Mouse (Mus musculus) thymus, postnatal 36 days (tissue): ENCODE measurements around the gene Gpr152.
"Not testable (repeated sequence)": the region's sequence is repeated elsewhere in the genome, so short reads cannot be mapped to it uniquely, and the experiment has no call there.

Experiments used
- DNase-seq, 2 experiments: peaks; one replicate each; pipeline ENCODE4 v3.0.0; 2022; ENCODE audit warnings: mixed read lengths in 2 of 2

Gpr152 gene

DNA sequence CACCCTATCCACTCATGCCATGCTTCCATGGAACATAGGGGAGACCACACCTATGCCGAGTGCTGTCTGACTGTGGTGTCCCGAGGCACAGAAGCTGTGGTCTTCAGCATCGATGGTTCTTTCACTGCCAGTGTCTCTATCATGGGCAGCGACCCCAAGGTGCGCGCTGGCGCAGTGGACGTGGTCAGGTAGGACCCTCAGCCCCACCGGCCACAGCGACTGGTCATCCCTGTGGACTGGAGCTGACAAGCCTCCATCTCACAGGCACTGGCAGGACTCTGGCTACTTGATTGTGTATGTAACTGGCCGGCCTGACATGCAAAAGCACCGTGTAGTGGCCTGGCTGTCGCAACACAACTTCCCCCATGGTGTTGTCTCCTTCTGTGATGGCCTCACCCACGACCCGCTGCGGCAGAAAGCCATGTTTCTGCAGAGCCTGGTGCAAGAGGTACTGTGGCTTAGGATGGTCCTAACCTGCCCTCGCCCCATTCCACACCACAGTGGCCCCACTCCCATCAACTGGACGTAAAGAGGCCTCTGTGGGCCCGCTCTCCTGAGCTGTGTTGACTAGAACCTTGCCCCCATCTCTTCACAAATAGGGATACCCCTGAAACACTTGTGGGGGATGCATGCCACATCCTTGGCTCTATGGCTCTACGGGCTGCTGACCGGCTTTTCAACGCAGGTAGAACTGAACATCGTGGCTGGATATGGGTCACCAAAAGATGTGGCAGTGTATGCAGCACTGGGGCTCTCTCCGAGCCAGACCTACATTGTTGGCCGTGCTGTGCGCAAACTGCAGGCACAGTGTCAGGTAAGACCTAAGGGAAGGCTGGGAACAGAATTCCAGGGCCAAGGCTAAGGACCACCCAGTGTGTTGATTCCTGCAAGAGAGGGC is 27.3 kb upstream of the Gpr152 start:
- no peak for DNase-seq

DNA sequence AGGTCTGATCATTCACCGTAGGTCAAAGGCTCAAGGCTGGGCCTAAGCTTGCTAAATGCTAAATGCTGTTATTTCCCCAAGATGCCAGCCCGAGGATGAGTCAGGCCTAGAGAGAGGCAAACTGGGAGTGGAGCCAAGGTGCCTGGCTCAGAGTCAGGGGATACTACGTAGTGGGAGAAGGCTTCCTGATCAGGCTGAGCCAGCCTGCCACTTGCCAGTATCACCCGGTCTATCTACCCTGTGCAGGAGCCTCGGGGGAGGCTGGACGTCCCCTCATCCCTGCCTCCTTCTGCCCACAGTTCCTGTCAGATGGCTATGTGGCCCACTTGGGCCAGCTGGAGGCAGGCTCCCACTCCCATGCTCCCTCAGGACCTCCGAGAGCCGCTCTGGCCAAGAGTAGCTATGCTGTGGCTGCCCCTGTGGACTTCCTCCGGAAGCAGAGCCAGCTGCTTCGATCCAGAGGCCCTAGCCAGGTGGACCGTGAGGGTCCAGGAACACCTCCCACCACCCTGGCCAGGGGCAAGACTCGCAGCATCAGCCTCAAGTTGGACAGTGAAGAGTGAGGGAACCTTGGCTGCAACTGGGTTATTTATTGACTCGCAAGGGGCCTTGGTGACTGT is 26.3 kb upstream of the Gpr152 start:
- no peak for DNase-seq

DNA sequence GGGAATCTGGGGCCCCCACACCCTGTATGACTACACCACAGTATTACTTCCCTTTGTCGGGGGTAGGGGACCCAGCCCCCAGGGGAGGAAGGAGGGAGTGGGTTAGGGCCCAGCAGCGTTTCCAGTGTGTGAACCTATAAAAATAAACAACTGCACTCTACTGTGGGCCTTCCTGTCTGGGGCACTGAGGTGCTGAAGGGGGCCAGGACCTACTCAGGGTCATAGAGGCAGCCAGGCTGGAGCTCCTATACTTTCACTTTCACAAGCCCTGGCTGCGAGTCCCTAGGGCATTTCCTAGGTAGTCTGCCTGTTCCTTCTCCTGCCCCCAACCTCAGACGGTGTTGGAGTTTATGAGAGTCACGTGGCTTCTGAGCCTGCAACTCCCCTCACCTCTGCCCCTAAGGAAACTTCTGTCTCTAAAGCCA is 25.8 kb upstream of the Gpr152 start:
- DNase-seq, result peak in 1 of 2 experiments; percentile 40

GRCm38 (mm10) chr19:4114551-4114950 is 25.0 kb upstream of the Gpr152 start:
- DNase-seq, result no peak

GRCm38 (mm10) chr19:4115144-4115543 is 24.4 kb upstream of the Gpr152 start:
- DNase-seq, result no peak

DNA sequence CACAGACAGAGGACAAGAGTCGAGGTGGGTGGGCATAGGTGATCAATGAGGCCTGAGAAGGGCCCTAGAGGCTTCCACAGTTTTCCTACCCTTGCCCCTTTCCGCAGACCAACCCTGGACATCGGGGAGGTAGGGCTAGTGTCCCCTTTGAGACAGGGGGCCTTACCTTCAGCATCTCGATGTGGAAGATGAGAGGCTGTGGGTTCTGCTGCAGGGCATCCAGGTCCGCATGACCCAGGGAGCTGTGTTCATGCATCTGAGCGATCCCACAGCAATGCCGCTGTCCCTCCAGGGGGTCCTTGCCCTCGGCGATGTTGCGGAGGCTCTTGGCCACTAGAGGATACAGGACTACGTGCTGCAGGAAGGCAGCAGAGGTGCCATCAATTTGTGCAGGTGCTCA is 23.8 kb upstream of the Gpr152 start:
- DNase-seq, result no peak

DNA sequence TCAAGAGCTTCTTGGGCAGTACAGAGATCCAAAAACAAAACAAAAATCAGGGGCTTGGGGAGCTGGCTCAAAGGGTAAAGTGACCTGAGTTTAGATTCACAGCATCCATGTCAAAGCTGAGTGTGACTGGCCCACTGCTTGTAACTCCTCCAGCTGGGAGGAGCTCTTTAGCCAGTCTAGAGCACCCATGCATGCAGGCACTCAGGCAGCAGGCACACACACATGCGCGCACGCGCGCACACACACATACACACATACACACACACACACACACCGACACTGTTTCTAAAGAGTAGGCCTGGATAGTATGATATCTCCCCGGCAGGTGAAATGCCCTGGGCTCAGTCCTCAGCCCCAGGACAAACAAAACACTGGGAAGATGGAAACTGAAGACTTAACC is 22.6 kb upstream of the Gpr152 start:
- no peak for DNase-seq

DNA sequence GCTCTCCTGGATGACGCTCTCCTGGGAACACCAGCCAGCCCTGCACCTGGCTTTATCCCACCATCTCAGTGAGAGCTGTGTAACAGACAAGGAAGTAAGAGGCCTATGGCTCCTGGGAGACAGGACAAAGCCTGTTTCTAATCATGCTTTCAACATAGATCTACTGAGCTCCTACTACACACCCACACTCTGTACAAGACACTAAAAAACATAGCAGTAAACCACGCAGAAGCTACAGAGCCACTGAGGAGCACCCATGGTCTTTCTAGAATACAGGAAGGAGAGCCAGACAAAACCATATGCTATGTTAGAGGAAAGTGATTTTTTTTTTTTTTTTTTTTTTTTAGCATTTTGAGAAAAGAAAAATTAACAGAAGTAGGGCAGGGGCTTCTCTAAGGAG is 21.2 kb upstream of the Gpr152 start:
- no peak for DNase-seq

GRCm38 (mm10) chr19:4119716-4120487 is 19.7 kb upstream of the Gpr152 start:
- DNase-seq, result no peak

GRCm38 (mm10) chr19:4120496-4120895 is 19.1 kb upstream of the Gpr152 start:
- no peak for DNase-seq

DNA sequence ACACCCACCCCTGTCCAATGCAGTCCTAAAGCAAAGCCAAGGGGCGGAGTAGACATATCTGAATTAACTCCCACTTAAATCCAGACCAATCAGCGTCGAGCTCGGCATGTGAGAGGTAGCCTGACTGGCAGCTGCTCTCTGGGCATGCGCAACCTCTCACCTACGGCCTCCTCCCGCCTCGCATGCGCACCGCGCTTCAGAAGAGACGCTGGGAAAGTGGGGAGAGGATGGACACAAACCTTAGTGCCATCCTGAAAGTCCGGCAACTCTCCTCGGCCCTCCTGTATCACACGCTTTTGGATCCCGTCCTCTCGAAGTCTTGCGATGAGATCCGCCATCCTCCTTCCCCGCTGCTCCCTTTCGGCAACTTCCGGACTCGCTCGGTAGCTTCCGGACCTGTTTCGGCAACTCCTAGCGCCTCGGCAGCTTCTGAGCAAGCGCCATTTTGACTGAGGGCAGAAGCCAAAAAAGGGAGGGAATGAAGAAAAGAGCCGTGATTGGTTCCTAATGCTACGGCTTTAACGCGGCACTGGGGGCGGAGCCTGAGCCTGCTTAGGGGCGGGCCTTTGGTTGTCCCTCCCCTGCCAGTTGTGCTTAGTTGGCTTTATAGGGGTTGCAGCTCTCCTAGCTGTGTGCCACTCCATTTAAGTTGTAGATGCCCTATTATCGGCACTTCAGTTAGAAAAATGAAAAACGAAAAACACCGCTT is 18.3 kb upstream of the Gpr152 start:
- DNase-seq, result peak; percentile 98 to 99

GRCm38 (mm10) chr19:4121896-4122295 is 17.7 kb upstream of the Gpr152 start:
- not testable (repeated sequence) for DNase-seq

DNA sequence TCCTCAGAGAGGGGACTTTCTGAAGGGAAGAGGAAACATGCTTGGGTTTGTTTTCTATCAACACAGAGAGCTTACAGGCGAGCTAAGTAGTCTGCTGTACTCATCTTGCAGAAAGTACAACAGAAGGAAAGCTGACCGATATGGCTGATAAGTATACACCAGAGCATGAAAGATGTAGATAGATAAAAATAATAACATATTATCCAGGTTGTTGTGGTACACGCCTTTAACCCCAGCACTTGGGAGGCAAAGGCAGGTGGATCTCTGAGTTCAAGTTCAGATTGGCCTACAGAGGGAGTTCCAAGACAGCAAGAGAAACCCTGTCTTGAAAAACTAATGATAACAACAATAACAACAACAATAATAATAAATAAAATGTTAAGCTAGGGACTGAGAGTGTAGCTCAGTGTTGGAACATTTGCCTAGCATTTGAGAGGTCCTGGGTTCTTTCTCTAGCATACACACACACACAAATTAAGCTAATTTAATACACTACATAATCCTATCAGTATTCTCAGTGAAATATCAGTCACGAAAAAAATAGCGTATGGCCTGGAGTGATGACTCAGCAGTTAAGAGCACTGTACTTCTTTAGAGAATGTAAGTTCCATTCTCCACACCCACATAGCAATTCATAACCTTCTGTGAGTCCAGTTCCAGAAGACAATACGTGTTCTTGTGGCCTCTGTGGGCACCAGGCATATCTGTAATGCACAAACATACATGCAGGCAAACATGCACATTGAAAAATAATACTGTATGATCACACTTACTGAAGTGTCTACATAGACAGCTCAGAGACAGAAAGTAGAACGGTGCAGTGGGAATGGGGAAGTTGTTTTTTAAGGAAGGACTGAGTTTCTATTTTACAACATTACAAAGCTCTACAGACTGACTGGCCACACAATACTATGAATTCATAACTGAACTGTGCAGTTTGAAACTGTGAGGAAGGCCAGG is 16.9 kb upstream of the Gpr152 start:
- DNase-seq, result no peak

DNA sequence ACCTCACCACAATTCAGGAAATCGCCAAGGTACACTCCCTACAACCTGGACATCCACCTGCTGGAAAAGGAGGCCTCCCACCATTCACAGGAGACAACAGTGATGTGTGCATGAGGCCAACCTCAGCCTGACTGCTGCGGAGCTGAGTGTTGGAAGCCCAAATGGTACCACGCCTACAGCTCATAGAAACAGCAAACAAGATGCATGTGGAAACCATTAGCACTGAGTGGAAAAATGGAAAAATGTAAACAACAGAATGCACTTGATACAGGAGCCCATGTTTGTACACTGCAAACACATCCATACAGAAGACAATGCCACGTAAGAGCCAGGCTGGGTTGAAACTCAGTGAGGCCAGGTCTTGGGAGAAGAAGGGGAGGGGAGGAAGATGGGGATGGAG is 15.2 kb upstream of the Gpr152 start:
- no peak for DNase-seq

DNA sequence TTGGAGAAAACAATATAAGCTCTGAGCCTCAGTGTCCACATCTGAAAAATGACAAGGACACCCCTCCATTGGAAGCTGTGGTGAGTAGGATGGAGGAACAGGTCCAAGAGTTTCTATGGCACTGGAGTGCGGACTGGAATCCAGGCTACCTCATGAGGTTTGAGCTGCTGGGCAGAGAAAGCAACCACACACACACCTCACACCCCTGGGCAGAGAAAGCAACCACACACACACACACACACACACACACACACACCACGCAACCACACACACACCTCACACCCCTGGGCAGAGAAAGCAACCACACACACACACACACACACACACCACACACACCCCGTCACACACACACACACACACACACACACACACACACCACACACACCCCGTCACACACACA is 14.3 kb upstream of the Gpr152 start:
- not testable (repeated sequence) for DNase-seq

DNA sequence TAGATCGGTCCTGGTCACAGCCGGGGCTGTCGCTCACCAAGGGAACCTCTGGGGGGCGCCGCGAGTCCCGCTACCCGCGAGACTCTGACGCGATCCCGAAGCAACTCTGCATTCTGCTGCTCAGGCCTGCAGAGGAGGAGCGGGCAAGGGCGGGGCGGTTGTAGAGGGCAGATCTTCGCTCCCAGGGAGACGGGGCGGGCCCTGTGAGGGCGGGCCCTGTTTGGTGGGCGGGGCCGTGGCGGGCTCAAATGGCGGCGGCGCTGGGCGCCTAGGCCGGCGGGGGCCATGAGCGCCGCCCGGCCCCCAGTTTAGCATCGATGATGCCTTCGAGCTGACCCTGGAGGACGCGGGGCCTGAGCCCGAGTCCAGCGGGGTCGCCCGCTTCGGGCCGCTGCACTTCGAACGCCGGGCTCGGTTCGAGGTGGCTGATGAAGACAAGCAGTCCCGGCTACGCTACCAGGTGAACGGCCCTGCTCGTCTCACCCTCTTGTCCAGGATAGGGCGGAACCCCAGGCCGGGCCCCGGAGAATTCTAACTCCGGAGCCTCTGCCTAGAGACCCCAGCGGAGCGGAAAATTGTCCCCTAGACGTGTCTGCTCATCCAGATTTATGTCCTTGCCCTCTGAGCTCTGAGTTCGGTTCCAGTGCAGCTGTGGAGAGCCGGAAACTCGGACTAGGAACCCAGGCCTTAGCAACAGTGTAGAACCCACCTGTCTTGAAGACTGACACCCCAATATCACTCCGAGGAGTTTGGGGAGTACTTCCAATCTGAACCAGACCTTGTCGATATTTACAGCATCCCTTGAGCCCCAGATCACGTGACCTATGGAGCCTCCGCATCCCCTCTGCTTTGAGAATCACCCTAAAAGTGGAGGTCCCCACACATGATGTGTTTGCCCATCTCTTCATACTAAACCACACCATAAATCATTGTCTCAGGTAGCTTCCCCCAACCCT is 13.6 kb upstream of the Gpr152 start, which contains the start of gene Aip:
Aip (minus strand) TSS at position 118 of the 956 bp plus-strand sequence.
- peak; percentile 98 to 99 for DNase-seq

DNA sequence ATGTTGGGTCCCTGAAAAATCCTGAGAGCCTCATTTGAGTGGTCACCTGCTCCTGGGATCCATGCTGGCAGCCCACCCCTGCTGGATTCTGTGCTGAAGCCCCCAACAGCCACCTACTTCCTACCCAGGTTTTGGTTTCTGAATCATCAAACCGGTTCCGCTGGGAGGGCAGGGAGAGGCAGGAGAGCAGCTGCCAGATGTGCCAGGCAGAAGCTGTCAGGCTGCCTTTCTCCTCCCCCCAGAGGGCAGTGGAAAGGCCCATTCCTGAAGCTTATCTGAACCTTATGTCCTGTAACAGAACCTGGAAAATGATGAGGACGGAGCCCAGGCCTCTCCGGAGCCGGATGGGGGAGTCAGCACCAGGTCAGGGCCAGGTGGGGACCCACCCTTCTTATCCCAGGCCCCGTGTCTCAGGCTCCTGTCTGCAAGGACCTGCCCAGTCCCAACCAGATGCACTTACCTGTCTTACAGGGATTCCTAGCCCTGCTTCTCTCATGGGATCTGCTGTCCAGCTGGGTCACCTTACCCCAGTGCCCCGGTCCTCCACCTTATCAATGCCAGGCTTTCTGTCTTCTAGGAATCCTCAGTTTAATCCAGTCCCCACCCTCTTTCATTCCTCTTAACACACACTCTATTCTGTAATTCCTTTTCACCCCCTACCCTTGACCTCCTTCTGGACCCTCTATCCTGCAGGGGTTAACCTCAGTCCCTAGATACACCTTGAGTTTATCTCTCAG is 12.7 kb upstream of the Gpr152 start:
- DNase-seq, result peak in 1 of 2 experiments; percentile 55

GRCm38 (mm10) chr19:4129462-4129861 is 10.1 kb upstream of the Gpr152 start:
- DNase-seq, result no peak

GRCm38 (mm10) chr19:4130106-4130505 is 9.5 kb upstream of the Gpr152 start:
- no peak for DNase-seq

- no peak for DNase-seq
Observed at GRCm38 (mm10) chr19:4131075-4131474, 8.5 kb upstream of the Gpr152 start.
